Mouse (Mus musculus): ENCODE results near the gene Apela. TPM values are rescaled to one million over a fixed set of nuclear protein-coding genes. Genes with fewer than 3 reads are reported as not detected.
A peak's percentile ranks its signal among the peaks of the same experiment; 100 is the strongest.

Apela gene
- 0.45 and 1.1 TPM in 2 replicates for polyA plus RNA-seq (2015; fragmentation: Nextera tagmentation; extraction: Ambion mirVana)

GRCm38 (mm10) chr8:65037117-65037533, at the start of gene Apela:
Gene Apela (minus strand): TSS chr8:65037336.
- WGBS: 2% methylated on average over 8 of the region's 8 CpGs
- Histone ChIP-seq H3K4me3 (replicated peaks; ENCODE audit: low read length) (peak within 1 kb of the TSS; percentile 26), H3K4me2 (ENCODE audit: low read length) (peak within 1 kb of the TSS; percentile 57), H3K36me3 (ENCODE audit: control insufficient read depth, insufficient read depth) (no peaks in the 10 kb centered on the region), H3K9ac (replicated peaks; ENCODE audit: low read depth, low read length) (no peak within 1 kb of the TSS), H3K4me1 (replicated peaks; ENCODE audit: control insufficient read depth, insufficient read depth, low read length) (peaks cover 11% of the 10 kb centered on the region; the same call in 1 of the 2 replicates), H3K27me3 (replicated peaks; ENCODE audit: control insufficient read depth, insufficient read depth, low read length) (no peaks in the 10 kb centered on the region), H3K9me3 (ENCODE audit: control insufficient read depth, low read length) (no peaks in the 10 kb centered on the region), H3K27ac (ENCODE audit: low read length) (no peak within 1 kb of the TSS)
- peak; percentile 84 for ATAC-seq

- H3K9me3 ChIP-seq (ENCODE audit: control insufficient read depth, low read length): no peaks in the 10 kb centered on the region
- ATAC-seq: no peak
- no peaks in the 10 kb centered on the region for H3K27me3 ChIP-seq (replicated peaks; ENCODE audit: control insufficient read depth, insufficient read depth, low read length)
- no peak overlapping the region for H3K4me2 ChIP-seq (ENCODE audit: low read length)
- H3K4me3 ChIP-seq (replicated peaks; ENCODE audit: low read length): no peak overlapping the region
- H3K27ac ChIP-seq (ENCODE audit: low read length): no peak overlapping the region
- H3K4me1 ChIP-seq (replicated peaks; ENCODE audit: control insufficient read depth, insufficient read depth, low read length): no peaks in the 10 kb centered on the region
- no peak overlapping the region for H3K9ac ChIP-seq (replicated peaks; ENCODE audit: low read depth, low read length)
- 76% methylated on average over 2 of the region's 2 CpGs for WGBS
- H3K36me3 ChIP-seq (ENCODE audit: control insufficient read depth, insufficient read depth): no peaks in the 10 kb centered on the region
Measured at GRCm38 (mm10) chr8:65085680-65086079, 48.5 kb upstream of the Apela start.

- Histone ChIP-seq H3K4me3 (replicated peaks; ENCODE audit: low read length) (no peak overlapping the region), H3K27me3 (replicated peaks; ENCODE audit: control insufficient read depth, insufficient read depth, low read length) (no peaks in the 10 kb centered on the region), H3K9me3 (ENCODE audit: control insufficient read depth, low read length) (no peaks in the 10 kb centered on the region), H3K4me1 (replicated peaks; ENCODE audit: control insufficient read depth, insufficient read depth, low read length) (no peaks in the 10 kb centered on the region), H3K9ac (replicated peaks; ENCODE audit: low read depth, low read length) (no peak overlapping the region), H3K27ac (ENCODE audit: low read length) (no peak overlapping the region), H3K4me2 (ENCODE audit: low read length) (no peak overlapping the region), H3K36me3 (ENCODE audit: control insufficient read depth, insufficient read depth) (no peaks in the 10 kb centered on the region)
- 75% methylated on average over 9 of the region's 9 CpGs for WGBS
- no peak for ATAC-seq
Measured at GRCm38 (mm10) chr8:65080731-65081130, 43.6 kb upstream of the Apela start.

- 94% methylated on average over 2 of the region's 2 CpGs for WGBS
- no peaks in the 10 kb centered on the region for H3K36me3 ChIP-seq (ENCODE audit: control insufficient read depth, insufficient read depth)
- H3K4me3 ChIP-seq (replicated peaks; ENCODE audit: low read length): no peak within 1 kb of the TSS
- H3K9ac ChIP-seq (replicated peaks; ENCODE audit: low read depth, low read length): no peak within 1 kb of the TSS
- ATAC-seq: no peak
- H3K27ac ChIP-seq (ENCODE audit: low read length): no peak within 1 kb of the TSS
- H3K4me2 ChIP-seq (ENCODE audit: low read length): no peak within 1 kb of the TSS
- H3K9me3 ChIP-seq (ENCODE audit: control insufficient read depth, low read length): no peaks in the 10 kb centered on the region
- no peaks in the 10 kb centered on the region for H3K27me3 ChIP-seq (replicated peaks; ENCODE audit: control insufficient read depth, insufficient read depth, low read length)
- H3K4me1 ChIP-seq (replicated peaks; ENCODE audit: control insufficient read depth, insufficient read depth, low read length): no peaks in the 10 kb centered on the region
Measured at GRCm38 (mm10) chr8:65074733-65075132, 37.6 kb upstream of the Apela start, which contains the start of gene Gm10663. Gene Gm10663 (plus strand): TSS chr8:65075033.

- no peak overlapping the region for H3K9ac ChIP-seq (replicated peaks; ENCODE audit: low read depth, low read length)
- no peak overlapping the region for H3K4me3 ChIP-seq (replicated peaks; ENCODE audit: low read length)
- no peak overlapping the region for H3K27ac ChIP-seq (ENCODE audit: low read length)
- no peak for ATAC-seq
- H3K4me1 ChIP-seq (replicated peaks; ENCODE audit: control insufficient read depth, insufficient read depth, low read length): peaks cover 3% of the 10 kb centered on the region; the same call in 1 of the 2 replicates
- 71% methylated on average over 4 of the region's 4 CpGs for WGBS
- no peaks in the 10 kb centered on the region for H3K27me3 ChIP-seq (replicated peaks; ENCODE audit: control insufficient read depth, insufficient read depth, low read length)
- no peaks in the 10 kb centered on the region for H3K9me3 ChIP-seq (ENCODE audit: control insufficient read depth, low read length)
- no peaks in the 10 kb centered on the region for H3K36me3 ChIP-seq (ENCODE audit: control insufficient read depth, insufficient read depth)
- no peak overlapping the region for H3K4me2 ChIP-seq (ENCODE audit: low read length)
Measured at GRCm38 (mm10) chr8:65070996-65071395, 33.9 kb upstream of the Apela start.

GRCm38 (mm10) chr8:65068473-65068819, 31.3 kb upstream of the Apela start:
- peaks cover 3% of the 10 kb centered on the region; the same call in 1 of the 2 replicates for H3K4me1 ChIP-seq (replicated peaks; ENCODE audit: control insufficient read depth, insufficient read depth, low read length)
- ATAC-seq: peak; percentile 72
- 44% methylated on average over 4 of the region's 4 CpGs for WGBS

GRCm38 (mm10) chr8:65067694-65068472, 30.7 kb upstream of the Apela start:
- H3K4me1 ChIP-seq (replicated peaks; ENCODE audit: control insufficient read depth, insufficient read depth, low read length): peaks cover 3% of the 10 kb centered on the region; the same call in 1 of the 2 replicates
- ATAC-seq: peak; percentile 65
- no peak overlapping the region for H3K9ac ChIP-seq (replicated peaks; ENCODE audit: low read depth, low read length)
- no peaks in the 10 kb centered on the region for H3K36me3 ChIP-seq (ENCODE audit: control insufficient read depth, insufficient read depth)
- 12% methylated on average over 10 of the region's 10 CpGs for WGBS
- no peaks in the 10 kb centered on the region for H3K27me3 ChIP-seq (replicated peaks; ENCODE audit: control insufficient read depth, insufficient read depth, low read length)
- no peaks in the 10 kb centered on the region for H3K9me3 ChIP-seq (ENCODE audit: control insufficient read depth, low read length)
- peak overlapping the region; percentile 6; the same call in 1 of the 2 replicates for H3K4me2 ChIP-seq (ENCODE audit: low read length)
- no peak overlapping the region for H3K27ac ChIP-seq (ENCODE audit: low read length)
- no peak overlapping the region for H3K4me3 ChIP-seq (replicated peaks; ENCODE audit: low read length)

More at GRCm38 (mm10) chr8:65068473-65068819, 31.3 kb upstream of the Apela start:
- Histone ChIP-seq H3K4me2 (ENCODE audit: low read length) (no peak overlapping the region), H3K4me3 (replicated peaks; ENCODE audit: low read length) (no peak overlapping the region), H3K9ac (replicated peaks; ENCODE audit: low read depth, low read length) (no peak overlapping the region), H3K36me3 (ENCODE audit: control insufficient read depth, insufficient read depth) (no peaks in the 10 kb centered on the region), H3K27me3 (replicated peaks; ENCODE audit: control insufficient read depth, insufficient read depth, low read length) (no peaks in the 10 kb centered on the region), H3K9me3 (ENCODE audit: control insufficient read depth, low read length) (no peaks in the 10 kb centered on the region), H3K27ac (ENCODE audit: low read length) (no peak overlapping the region)

GRCm38 (mm10) chr8:65067031-65067430, 29.9 kb upstream of the Apela start:
- WGBS: 91% methylated on average over 4 of the region's 4 CpGs
- H3K9me3 ChIP-seq (ENCODE audit: control insufficient read depth, low read length): no peaks in the 10 kb centered on the region
- no peaks in the 10 kb centered on the region for H3K36me3 ChIP-seq (ENCODE audit: control insufficient read depth, insufficient read depth)
- H3K4me2 ChIP-seq (ENCODE audit: low read length): no peak overlapping the region
- no peaks in the 10 kb centered on the region for H3K27me3 ChIP-seq (replicated peaks; ENCODE audit: control insufficient read depth, insufficient read depth, low read length)
- no peak overlapping the region for H3K27ac ChIP-seq (ENCODE audit: low read length)
- no peak for ATAC-seq
- H3K4me3 ChIP-seq (replicated peaks; ENCODE audit: low read length): no peak overlapping the region
- H3K9ac ChIP-seq (replicated peaks; ENCODE audit: low read depth, low read length): no peak overlapping the region
- H3K4me1 ChIP-seq (replicated peaks; ENCODE audit: control insufficient read depth, insufficient read depth, low read length): peaks cover 3% of the 10 kb centered on the region; the same call in 1 of the 2 replicates

- H3K4me2 ChIP-seq (ENCODE audit: low read length): no peak overlapping the region
- ATAC-seq: no peak
- H3K27me3 ChIP-seq (replicated peaks; ENCODE audit: control insufficient read depth, insufficient read depth, low read length): no peaks in the 10 kb centered on the region
- H3K4me3 ChIP-seq (replicated peaks; ENCODE audit: low read length): no peak overlapping the region
- 96% methylated on average over 3 of the region's 3 CpGs for WGBS
- H3K36me3 ChIP-seq (ENCODE audit: control insufficient read depth, insufficient read depth): no peaks in the 10 kb centered on the region
- no peaks in the 10 kb centered on the region for H3K9me3 ChIP-seq (ENCODE audit: control insufficient read depth, low read length)
- peaks cover 3% of the 10 kb centered on the region; the same call in 1 of the 2 replicates for H3K4me1 ChIP-seq (replicated peaks; ENCODE audit: control insufficient read depth, insufficient read depth, low read length)
- no peak overlapping the region for H3K27ac ChIP-seq (ENCODE audit: low read length)
- no peak overlapping the region for H3K9ac ChIP-seq (replicated peaks; ENCODE audit: low read depth, low read length)
Measured at GRCm38 (mm10) chr8:65065622-65066021, 28.5 kb upstream of the Apela start.

Measured in forebrain, embryonic 16.5 days (tissue).